Mouse (Mus musculus) hindbrain, embryonic 15.5 days (tissue): ENCODE results near the gene Scgb1c1. TPM values are rescaled to one million over a fixed set of nuclear protein-coding genes. Genes with fewer than 3 reads are reported as not detected.
"Not testable (repeated sequence)": the region's sequence is repeated elsewhere in the genome, so short reads cannot be mapped to it uniquely, and the experiment has no call there.

ENCODE experiments used
- ATAC-seq: fragments of 200-750 bp; cut with Nextera tagmentation; 2 replicates; pipeline ENCODE4 v1.8.0; 2017; ENCODE audit warnings: low read depth, moderate number of reproducible peaks, moderate TSS enrichment; ENCODE audit not compliant: low FRiP score
- H3K27ac ChIP-seq: fragments of 300-500 bp; sonication (generic); replicated peaks from 2 replicates; pipeline ENCODE4 v1.5.1; 2015; ENCODE audit warnings: mild to moderate bottlenecking, inconsistent platforms
- H3K27me3 ChIP-seq: fragments of 300-500 bp; sonication (generic); 2 replicates; pipeline ENCODE4 v1.6.1; 2015; ENCODE audit warnings: control low read depth, inconsistent platforms
- H3K36me3 ChIP-seq: fragments of 300-500 bp; sonication (generic); 2 replicates; pipeline ENCODE4 v1.6.1; 2015; ENCODE audit warnings: control low read depth, inconsistent platforms
- H3K4me1 ChIP-seq: fragments of 300-500 bp; sonication (generic); replicated peaks from 2 replicates; pipeline ENCODE4 v1.6.1; 2015; ENCODE audit warnings: control low read depth, inconsistent platforms
- H3K4me2 ChIP-seq: fragments of 300-500 bp; sonication (generic); 2 replicates; pipeline ENCODE4 v1.6.1; 2015; ENCODE audit warnings: moderate library complexity, mild to moderate bottlenecking, inconsistent platforms
- H3K4me3 ChIP-seq: fragments of 300-500 bp; sonication (generic); 2 replicates; pipeline ENCODE4 v1.5.1; 2015; ENCODE audit warnings: mild to moderate bottlenecking, inconsistent platforms
- H3K9ac ChIP-seq: fragments of 300-500 bp; sonication (generic); 2 replicates; pipeline ENCODE4 v1.6.1; 2015; ENCODE audit warnings: inconsistent platforms
- H3K9me3 ChIP-seq: fragments of 300-500 bp; sonication (generic); 2 replicates; pipeline ENCODE4 v1.6.1; 2016; ENCODE audit warnings: control low read depth, inconsistent platforms
- WGBS: fragments of 180-500 bp; shearing (Covaris S2); methylation state at CpG from one replicate; pipeline ENCODE4 v1.1.7; 2015; 5-methylcytosine and 5-hydroxymethylcytosine counted together
- polyA plus RNA-seq: library from polyadenylated mRNA; unstranded; fragments of >200 nt; fragmentation: Nextera tagmentation; extraction: Ambion mirVana; gene quantifications from 2 replicates; pipeline ENCODE4 v1.2.1, GENCODE M21; 2015

The Scgb1c1 gene
- polyA plus RNA-seq, 1 experiment from 2014 or later = not detected

- Histone ChIP-seq H3K27me3 (no peaks in the 10 kb centered on the region), H3K9ac (peak overlapping the region; percentile 90), H3K36me3 (peaks cover 46% of the 10 kb centered on the region), H3K4me3 (peak overlapping the region; percentile 90), H3K9me3 (no peaks in the 10 kb centered on the region), H3K4me1 (peaks cover 36% of the 10 kb centered on the region), H3K4me2 (peak overlapping the region; percentile 80), H3K27ac (no peak overlapping the region)
- ATAC-seq = no peak
- 95% methylated on average over 8 of the region's 8 CpGs for WGBS
These were observed 13.4 kb downstream of the Scgb1c1 start for GRCm38 (mm10) chr7:140858746-140859145.

GRCm38 (mm10) chr7:140859997-140860396 lies 14.7 kb downstream of the Scgb1c1 start:
- H3K9ac ChIP-seq = no peak overlapping the region
- ATAC-seq = no peak
- WGBS = 68% methylated on average over 6 of the region's 6 CpGs
- H3K27me3 ChIP-seq = no peaks in the 10 kb centered on the region
- H3K4me2 ChIP-seq = no peak overlapping the region
- no peaks in the 10 kb centered on the region for H3K9me3 ChIP-seq
- no peak overlapping the region for H3K27ac ChIP-seq
- H3K36me3 ChIP-seq = peaks cover 46% of the 10 kb centered on the region
- H3K4me1 ChIP-seq = peaks cover 34% of the 10 kb centered on the region
- no peak overlapping the region for H3K4me3 ChIP-seq

GRCm38 (mm10) chr7:140860728-140861127 lies 15.4 kb downstream of the Scgb1c1 start:
- Histone ChIP-seq H3K9me3 (no peaks in the 10 kb centered on the region), H3K4me3 (no peak overlapping the region), H3K36me3 (peaks cover 46% of the 10 kb centered on the region), H3K27ac (no peak overlapping the region), H3K4me2 (no peak overlapping the region), H3K9ac (no peak overlapping the region), H3K4me1 (peaks cover 27% of the 10 kb centered on the region), H3K27me3 (no peaks in the 10 kb centered on the region)
- 94% methylated on average over 5 of the region's 5 CpGs for WGBS
- ATAC-seq = no peak

GRCm38 (mm10) chr7:140864761-140865160 lies 19.4 kb downstream of the Scgb1c1 start:
- Histone ChIP-seq H3K27me3 (no peaks in the 10 kb centered on the region), H3K4me3 (no peak overlapping the region), H3K36me3 (peaks cover 42% of the 10 kb centered on the region), H3K27ac (no peak overlapping the region), H3K9ac (no peak overlapping the region), H3K4me2 (no peak overlapping the region), H3K4me1 (peaks cover 5% of the 10 kb centered on the region; the same call in 1 of the 2 replicates), H3K9me3 (no peaks in the 10 kb centered on the region)
- WGBS = 91% methylated on average over 12 of the region's 12 CpGs
- ATAC-seq = no peak

- Histone ChIP-seq H3K36me3 (peaks cover 5% of the 10 kb centered on the region; the same call in 1 of the 2 replicates), H3K9me3 (no peaks in the 10 kb centered on the region), H3K4me1 (no peaks in the 10 kb centered on the region), H3K27me3 (no peaks in the 10 kb centered on the region), H3K4me3 (no peak overlapping the region), H3K27ac (no peak overlapping the region), H3K4me2 (no peak overlapping the region), H3K9ac (no peak overlapping the region)
- ATAC-seq = no peak
- WGBS = 90% methylated on average over 4 of the region's 4 CpGs
These were observed 28.9 kb downstream of the Scgb1c1 start for GRCm38 (mm10) chr7:140874224-140874623.

GRCm38 (mm10) chr7:140877364-140877763 lies 32.0 kb downstream of the Scgb1c1 start:
- ATAC-seq = no peak
- Histone ChIP-seq H3K4me1 (peaks cover 9% of the 10 kb centered on the region), H3K27ac (no peak overlapping the region), H3K36me3 (peaks cover 5% of the 10 kb centered on the region; the same call in 1 of the 2 replicates), H3K4me3 (no peak overlapping the region), H3K9ac (no peak overlapping the region), H3K9me3 (no peaks in the 10 kb centered on the region), H3K27me3 (no peaks in the 10 kb centered on the region), H3K4me2 (no peak overlapping the region)
- 92% methylated on average over 6 of the region's 6 CpGs for WGBS

- 91% methylated on average over 7 of the region's 7 CpGs for WGBS
- ATAC-seq = no peak
- no peak overlapping the region for H3K9ac ChIP-seq
- peaks cover 19% of the 10 kb centered on the region for H3K4me1 ChIP-seq
- H3K36me3 ChIP-seq = peaks cover 5% of the 10 kb centered on the region; the same call in 1 of the 2 replicates
- no peaks in the 10 kb centered on the region for H3K27me3 ChIP-seq
- H3K4me3 ChIP-seq = no peak overlapping the region
- H3K27ac ChIP-seq = no peak overlapping the region
- H3K4me2 ChIP-seq = no peak overlapping the region
- H3K9me3 ChIP-seq = no peaks in the 10 kb centered on the region
These were observed 34.0 kb downstream of the Scgb1c1 start for GRCm38 (mm10) chr7:140879355-140879754.

- Histone ChIP-seq H3K27ac (no peak overlapping the region), H3K9me3 (no peaks in the 10 kb centered on the region), H3K36me3 (peaks cover 5% of the 10 kb centered on the region; the same call in 1 of the 2 replicates), H3K9ac (no peak overlapping the region), H3K4me2 (peak overlapping the region; percentile 61), H3K27me3 (no peaks in the 10 kb centered on the region), H3K4me1 (peaks cover 19% of the 10 kb centered on the region), H3K4me3 (no peak overlapping the region)
- no peak for ATAC-seq
- WGBS = 90% methylated on average over 3 of the region's 3 CpGs
These were observed 35.1 kb downstream of the Scgb1c1 start for GRCm38 (mm10) chr7:140880419-140880818.

GRCm38 (mm10) chr7:140880865-140881515 lies 35.6 kb downstream of the Scgb1c1 start:
- Histone ChIP-seq H3K36me3 (peaks cover 2% of the 10 kb centered on the region; the same call in 1 of the 2 replicates), H3K4me3 (peak overlapping the region; percentile 62), H3K27me3 (no peaks in the 10 kb centered on the region), H3K9ac (peak overlapping the region; percentile 65), H3K4me2 (peak overlapping the region; percentile 61), H3K27ac (peak overlapping the region; percentile 86), H3K4me1 (peaks cover 19% of the 10 kb centered on the region), H3K9me3 (no peaks in the 10 kb centered on the region)
- no peak for ATAC-seq
- WGBS = 26% methylated on average over 8 of the region's 8 CpGs

- ATAC-seq = peak; percentile 95
- peaks cover 19% of the 10 kb centered on the region for H3K4me1 ChIP-seq
- peak within 1 kb of the TSS; percentile 61 for H3K4me2 ChIP-seq
- WGBS = under 1% methylated on average over 59 of the region's 59 CpGs
- no peaks in the 10 kb centered on the region for H3K9me3 ChIP-seq
- peak within 1 kb of the TSS; percentile 86 for H3K27ac ChIP-seq
- peaks cover 9% of the 10 kb centered on the region; the same call in 1 of the 2 replicates for H3K36me3 ChIP-seq
- peak within 1 kb of the TSS; percentile 62 for H3K4me3 ChIP-seq
- H3K9ac ChIP-seq = peak within 1 kb of the TSS; percentile 69
- H3K27me3 ChIP-seq = no peaks in the 10 kb centered on the region
These were observed 36.5 kb downstream of the Scgb1c1 start, which contains the start of the genes Psmd13 and Sirt3 for GRCm38 (mm10) chr7:140881696-140882468. Psmd13 (plus strand) TSS chr7:140881968. Sirt3 (minus strand) TSS chr7:140882309.

- Histone ChIP-seq H3K9ac (peak overlapping the region; percentile 69), H3K9me3 (no peaks in the 10 kb centered on the region), H3K4me3 (peak overlapping the region; percentile 62), H3K4me2 (peak overlapping the region; percentile 61), H3K36me3 (peaks cover 14% of the 10 kb centered on the region), H3K27ac (peak overlapping the region; percentile 86), H3K27me3 (no peaks in the 10 kb centered on the region), H3K4me1 (peaks cover 19% of the 10 kb centered on the region)
- ATAC-seq = peak; percentile 57; the same call in 1 of the 2 replicates
- 0% methylated on average over 12 of the region's 12 CpGs for WGBS
These were observed 37.1 kb downstream of the Scgb1c1 start for GRCm38 (mm10) chr7:140882469-140882803.

- 96% methylated on average over 16 of the region's 16 CpGs for WGBS
These were observed 45.3 kb downstream of the Scgb1c1 start for GRCm38 (mm10) chr7:140890636-140891035.

More at GRCm38 (mm10) chr7:140890636-140891035, 45.3 kb downstream of the Scgb1c1 start:
- not testable (repeated sequence) for H3K9me3 ChIP-seq, H3K27ac ChIP-seq, H3K4me2 ChIP-seq, H3K27me3 ChIP-seq, H3K4me3 ChIP-seq, ATAC-seq, H3K4me1 ChIP-seq, H3K9ac ChIP-seq
- H3K36me3 ChIP-seq = peaks cover 65% of the 10 kb centered on the region
